Mouse (Mus musculus): ENCODE measurements around the gene Dtx2.
A peak's percentile ranks its signal among the peaks of the same experiment; 100 is the strongest.
"Not testable (repeated sequence)": the region's sequence is repeated elsewhere in the genome, so short reads cannot be mapped to it uniquely, and the experiment has no call there.

Dtx2 gene

DNA sequence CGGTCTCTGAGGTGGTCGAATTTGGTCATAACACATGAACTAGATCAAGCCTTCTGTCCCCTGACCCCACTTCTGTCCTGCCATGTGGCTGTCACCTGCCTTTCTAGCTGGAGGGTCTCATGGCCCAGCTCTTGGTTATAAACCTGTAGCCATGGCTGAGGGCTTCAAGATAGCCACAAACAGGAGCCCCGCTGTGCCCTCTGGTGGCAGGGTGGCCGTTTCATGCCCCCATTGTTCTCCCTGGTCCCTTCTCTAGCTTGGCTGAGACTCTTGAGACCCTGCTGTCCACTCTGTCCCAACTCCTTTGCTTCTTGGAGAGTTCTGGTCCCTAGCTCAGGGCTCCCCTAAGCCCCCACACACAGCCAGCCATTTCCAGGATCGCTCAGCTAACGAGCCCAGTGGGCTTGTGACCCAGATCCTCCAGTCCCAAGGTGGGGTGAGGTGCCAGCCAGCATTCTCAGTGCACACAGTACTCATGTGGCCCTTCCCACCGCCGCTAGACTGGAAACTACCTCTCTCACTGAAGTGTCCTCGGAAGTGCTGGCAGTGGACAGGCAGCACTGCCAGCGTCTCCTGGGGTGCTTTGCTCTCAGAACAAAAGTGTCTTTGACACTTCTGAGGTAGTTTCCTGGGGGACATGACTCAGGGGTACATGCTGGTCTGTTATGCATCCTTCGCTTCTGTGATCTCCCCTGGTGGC is 33.2 kb downstream of the Dtx2 start:
- no peak for DNase-seq

DNA sequence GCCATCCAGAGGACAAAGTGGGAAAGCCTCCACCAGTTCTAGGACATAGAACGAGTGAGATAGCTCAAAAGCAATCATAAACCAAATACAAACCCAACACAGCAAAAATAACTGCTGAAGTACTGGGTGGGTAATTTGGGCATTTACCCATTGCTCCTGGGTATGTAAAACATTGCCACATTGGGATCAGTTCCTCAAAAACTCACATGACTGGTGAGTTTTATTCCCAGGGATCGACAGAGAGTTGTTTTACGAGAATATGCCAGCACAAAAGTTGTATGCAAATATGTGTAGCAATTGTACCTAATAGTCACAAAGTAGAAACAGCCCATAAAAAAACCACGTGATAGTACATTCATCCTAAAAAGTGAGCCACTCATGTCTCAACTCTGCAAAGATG is 40.3 kb downstream of the Dtx2 start:
- no peak for DNase-seq

DNA sequence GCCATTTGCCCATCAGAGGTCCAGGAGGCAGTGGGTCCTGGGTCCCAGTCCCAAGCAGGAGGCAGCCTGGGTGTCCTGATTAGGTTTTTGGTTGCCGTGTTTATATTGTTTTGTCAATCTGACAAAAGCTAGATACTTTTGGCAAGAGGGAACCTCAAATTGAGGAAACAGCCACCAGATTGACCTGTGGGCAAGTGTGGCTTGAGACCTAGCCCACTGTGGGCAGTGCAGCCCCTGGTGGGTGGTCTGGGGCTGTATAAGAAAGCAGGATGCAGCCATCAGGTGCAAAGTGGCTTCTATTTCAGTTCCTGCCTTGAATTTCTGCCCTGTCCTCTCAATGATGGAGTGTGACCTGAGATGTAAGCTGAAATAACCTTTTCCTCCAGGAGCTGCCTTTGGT is 40.7 kb downstream of the Dtx2 start:
- no peak for DNase-seq

- DNase-seq = no peak
Observed at GRCm38 (mm10) chr5:136036667-136037066, 42.1 kb downstream of the Dtx2 start.

DNA sequence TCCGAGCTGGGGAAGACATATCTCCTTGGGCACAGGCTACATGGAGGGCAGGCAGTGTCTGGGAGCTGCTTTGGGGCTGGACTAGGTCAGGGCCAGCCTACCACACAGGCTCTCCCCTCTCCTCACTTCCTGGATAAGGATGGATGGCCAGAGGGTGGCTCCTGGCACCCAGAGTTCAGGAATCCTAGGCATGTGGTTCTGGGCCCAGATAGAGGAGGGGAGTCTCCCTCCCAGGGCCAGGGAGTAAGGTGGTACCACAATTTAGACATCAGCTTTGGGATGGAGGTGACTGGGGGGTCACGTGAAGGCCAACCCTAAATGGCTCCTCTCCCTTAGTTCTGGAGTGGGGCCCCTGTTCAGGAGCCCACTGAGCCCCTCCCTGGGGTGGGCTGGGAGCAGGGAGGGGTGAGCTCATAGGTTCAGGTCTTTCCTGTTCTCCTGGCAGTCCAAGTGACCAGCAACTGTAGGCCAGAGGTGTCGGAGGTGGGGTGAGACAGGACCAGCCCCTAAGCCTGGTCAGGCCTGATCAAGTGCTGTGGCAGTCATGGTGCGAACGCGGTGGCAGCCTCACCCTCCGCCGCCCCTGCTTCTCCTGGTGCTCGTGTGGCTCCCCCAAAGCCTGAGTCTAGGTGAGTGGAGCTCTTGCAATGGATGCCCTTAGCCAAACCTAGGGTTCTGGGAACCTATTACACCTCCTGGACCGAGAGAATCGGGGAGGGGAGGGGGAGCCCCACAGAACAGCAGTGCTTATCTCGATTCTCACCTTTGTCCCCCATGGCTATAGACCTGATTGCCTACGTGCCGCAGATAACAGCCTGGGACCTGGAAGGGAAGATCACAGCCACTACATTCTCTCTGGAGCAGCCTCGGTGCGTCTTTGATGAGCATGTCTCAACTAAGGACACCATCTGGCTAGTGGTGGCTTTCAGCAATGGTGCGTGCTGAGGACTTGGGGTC is 43.9 kb downstream of the Dtx2 start, which contains the start of gene Upk3b:
Upk3b (plus strand) TSS at position 239 of the 957 bp plus-strand sequence.
- DNase-seq = no peak

DNA sequence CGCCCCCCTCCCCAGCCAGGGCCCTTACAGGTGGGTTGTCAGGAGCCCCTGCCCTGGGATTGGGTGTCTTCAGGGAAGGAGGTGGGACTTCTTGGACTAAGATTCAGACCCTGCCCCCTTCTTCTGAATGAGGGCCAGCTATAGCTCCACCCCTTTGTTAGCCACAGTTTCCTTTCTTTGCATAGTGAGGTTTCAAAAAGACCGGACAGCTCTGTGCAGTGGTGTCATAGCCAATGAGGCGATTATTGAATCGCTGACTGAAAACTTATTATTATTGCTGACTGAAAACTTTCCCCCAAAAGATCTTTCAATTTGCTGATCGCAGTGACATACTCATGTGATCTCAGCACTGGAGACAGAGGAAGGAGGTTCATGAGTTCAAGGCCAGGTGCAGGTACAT is 45.6 kb downstream of the Dtx2 start:
- DNase-seq = no peak

GRCm38 (mm10) chr5:136041260-136041659 is 46.7 kb downstream of the Dtx2 start:
- DNase-seq = no peak

DNA sequence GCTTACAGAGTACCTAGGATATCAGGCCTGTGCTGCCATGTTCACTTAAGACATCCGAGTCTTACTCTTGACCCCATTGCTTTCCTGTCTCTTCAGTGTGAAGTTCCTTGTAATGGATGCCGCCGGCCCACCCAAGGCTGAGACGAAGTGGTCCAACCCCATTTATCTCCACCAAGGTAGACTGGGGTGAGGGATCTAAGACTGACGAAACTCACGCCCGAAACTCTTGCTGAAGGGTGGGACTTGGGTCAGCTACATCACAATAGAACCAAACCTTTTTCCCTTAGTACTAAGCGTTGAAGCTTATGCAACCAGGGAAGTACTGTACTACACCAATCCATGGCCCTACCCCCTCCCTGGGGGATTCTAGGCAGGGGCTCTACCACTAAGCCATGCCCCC is 47.1 kb downstream of the Dtx2 start:
- DNase-seq = no peak

- DNase-seq = no peak
Observed at GRCm38 (mm10) chr5:136044865-136045264, 50.3 kb downstream of the Dtx2 start.

GRCm38 (mm10) chr5:136045408-136045807 is 50.8 kb downstream of the Dtx2 start:
- DNase-seq = no peak

- peak; percentile 67 for DNase-seq
Observed at GRCm38 (mm10) chr5:136045987-136046386, 51.4 kb downstream of the Dtx2 start.

- DNase-seq = not testable (repeated sequence)
Observed at GRCm38 (mm10) chr5:136048541-136048940, 53.9 kb downstream of the Dtx2 start.

DNA sequence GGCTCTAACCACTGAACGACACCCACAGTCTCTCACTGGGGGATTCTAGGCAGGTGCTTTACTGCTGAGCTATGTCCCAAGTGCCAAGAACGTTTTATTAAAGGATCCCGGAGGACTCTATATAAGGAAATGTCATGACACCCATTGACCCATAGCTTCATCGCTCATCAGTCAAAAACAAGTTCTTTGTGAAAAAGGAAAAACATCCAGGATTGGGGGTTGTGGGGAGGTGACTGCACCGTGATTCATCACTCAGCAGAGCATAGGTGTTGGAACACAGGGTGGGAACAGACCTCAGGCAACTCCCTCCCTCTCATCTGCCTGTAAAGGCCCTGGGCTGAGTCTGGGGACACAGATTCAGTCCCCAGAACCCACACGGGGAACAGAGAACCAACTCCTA is 55.3 kb downstream of the Dtx2 start:
- DNase-seq = no peak

DNA sequence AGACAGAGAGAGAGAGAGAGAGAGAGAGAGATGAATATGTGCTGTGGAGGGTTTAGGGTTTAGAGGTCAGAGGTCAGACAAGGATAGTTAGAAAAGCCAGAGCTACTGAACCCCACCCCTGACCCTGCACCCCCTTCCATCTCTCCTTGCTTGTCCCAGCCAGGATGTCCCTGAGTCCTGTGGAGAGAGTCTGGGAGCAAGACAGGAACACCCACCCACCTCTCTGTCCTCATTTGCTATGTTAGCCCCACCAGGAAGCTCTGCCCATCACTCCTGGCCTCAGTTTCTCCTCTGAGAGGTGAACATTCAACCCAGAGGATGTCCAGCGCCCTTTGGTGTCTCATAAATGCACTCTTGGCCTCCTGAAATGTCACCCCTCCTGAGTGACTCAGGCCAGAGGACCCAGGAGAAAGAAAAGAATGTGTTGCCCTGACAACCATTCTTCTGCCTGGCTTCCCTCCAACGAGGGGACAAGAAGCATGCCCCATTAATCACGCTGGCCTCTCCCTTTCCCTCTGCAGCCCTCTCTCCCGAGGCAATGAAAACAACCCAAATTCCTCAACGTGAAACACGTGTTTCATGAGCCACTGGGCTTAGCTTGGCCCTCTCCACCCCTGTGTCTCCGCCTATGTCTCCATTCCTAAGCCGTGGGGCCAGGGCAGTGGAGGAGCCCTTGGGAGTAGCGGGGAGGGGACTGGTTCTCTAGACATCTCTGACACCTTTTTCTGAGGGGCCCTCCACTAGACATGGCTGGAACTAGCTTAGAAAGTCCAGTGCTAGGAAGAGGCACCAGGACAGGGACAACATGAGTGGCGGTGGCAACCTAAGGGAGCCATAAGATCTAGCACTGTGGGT is 56.9 kb downstream of the Dtx2 start:
- no peak for DNase-seq

- DNase-seq = no peak
Observed at GRCm38 (mm10) chr5:136052861-136053655, 58.5 kb downstream of the Dtx2 start.

- DNase-seq = no peak
Observed at GRCm38 (mm10) chr5:136054301-136055077, 59.9 kb downstream of the Dtx2 start, which contains the start of gene Upk3bl. Gene Upk3bl, plus strand, starts transcription at chr5:136054492.

- no peak for DNase-seq
Observed at GRCm38 (mm10) chr5:136056062-136056461, 61.5 kb downstream of the Dtx2 start.

GRCm38 (mm10) chr5:136057085-136057484 is 62.5 kb downstream of the Dtx2 start:
- DNase-seq = no peak

DNA sequence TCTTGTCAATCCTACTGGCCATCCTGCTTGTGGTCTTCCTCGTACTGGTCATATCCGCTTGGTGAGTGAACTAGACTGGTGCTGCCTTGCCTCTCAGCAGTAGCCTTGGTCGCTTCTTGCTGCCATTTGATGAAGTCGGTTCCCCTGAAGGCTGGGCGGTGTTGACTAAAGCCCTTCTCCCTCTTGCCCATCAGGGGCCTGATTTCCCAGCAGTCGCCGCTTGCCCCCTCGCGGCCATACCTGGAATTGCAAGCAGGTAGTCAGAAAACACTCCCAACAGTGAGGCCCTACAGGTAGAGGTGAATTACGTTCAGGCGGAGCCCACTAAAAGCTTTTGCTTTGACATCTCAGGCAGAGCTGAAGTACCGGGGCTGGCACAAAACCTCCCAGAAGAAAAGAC is 67.0 kb downstream of the Dtx2 start:
- DNase-seq = peak; percentile 48

GRCm38 (mm10) chr5:136063920-136064319 is 69.3 kb downstream of the Dtx2 start:
- DNase-seq = no peak

Measured in right cerebral cortex, postnatal 25 days (tissue).